Mouse (Mus musculus) NIH3T3 (cell line): ENCODE results near the gene Catsperd.
"Not testable (repeated sequence)": the region's sequence is repeated elsewhere in the genome, so short reads cannot be mapped to it uniquely, and the experiment has no call there.

Experiments used
- DNase-seq: peaks from one replicate; pipeline ENCODE4 v3.0.0-alpha.2; 2012; ENCODE audit warnings: low read depth

Gene Catsperd

DNA sequence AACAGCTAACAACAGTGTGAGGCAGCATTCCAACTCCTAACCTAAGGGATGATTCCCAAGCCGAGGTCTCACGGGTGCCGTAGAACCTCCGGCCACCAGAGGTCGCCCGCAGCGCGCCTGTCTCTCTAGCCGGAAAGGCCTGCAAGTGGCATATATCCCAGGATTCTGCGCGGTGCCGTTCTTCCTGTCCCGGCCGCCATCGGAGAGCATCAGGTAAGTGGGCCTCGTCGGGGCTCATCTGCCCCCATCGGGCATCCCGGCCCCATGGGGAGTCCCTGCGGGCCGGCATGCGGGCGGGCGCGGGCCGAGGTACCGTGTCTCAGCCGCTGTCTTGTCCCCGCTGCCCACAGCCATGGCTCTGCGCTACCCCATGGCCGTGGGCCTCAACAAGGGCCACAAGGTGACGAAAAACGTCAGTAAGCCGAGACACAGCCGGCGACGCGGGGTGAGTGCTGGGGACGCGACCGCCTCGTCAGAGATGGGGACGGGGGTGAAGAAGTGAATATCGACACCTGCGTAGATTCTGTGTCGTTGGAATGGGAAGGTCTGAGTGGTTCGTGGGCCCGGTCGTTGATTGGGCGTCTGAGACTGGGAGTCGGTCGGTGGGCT, 14.6 kb upstream of the Catsperd start, which contains the start of gene Rpl36:
Rpl36 (plus strand) TSS at position 181 of the 609 bp plus-strand sequence.
- peak; percentile 98 for DNase-seq

DNA sequence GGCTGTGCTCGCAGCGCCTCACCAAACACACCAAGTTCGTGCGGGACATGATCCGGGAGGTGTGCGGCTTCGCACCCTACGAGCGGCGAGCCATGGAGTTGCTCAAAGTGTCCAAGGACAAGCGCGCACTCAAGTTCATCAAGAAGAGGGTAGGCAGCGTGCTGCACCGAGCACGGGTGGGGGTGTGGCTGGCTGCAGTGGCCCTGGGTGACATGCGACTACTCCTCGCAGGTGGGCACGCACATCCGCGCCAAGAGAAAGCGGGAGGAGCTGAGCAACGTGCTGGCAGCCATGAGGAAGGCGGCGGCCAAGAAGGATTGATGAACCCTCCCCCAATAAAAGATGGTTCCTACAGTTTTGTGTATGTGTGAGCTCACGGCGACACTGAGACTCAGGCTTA, 14.1 kb upstream of the Catsperd start:
- peak; percentile 44 for DNase-seq

DNA sequence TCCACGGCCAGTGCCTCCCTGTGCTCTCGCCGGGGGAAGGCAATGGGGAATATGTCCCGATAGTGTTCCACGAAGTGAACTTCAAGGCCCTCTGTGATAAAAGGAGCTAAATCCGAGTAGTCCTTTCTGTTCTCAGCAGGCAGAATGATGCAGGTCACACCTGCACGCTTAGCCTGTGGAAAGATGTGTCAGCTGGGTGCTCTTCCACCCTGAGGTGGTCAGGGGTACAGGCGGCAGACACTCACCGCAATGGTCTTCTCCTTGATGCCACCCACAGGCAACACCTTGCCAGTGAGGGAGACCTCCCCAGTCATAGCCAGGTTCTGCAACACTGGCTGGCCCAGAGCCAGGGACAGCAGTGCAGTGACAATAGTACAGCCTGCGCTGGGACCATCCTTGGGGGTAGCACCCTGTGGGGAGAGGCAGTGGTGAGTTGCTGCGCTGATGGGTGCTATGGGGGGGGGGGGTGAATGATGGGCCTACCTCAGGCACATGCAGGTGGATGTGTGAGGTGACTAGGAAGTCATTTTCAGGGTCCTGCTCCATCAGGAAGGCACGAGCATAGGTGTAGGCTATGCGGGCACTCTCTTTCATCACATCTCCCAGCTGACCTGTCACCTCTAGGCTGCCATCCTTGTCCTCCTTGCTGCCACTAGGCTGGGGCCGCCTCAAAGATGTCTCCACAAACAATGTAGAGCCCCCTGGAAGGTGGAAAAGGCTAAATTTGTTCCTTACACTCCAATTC, 13.4 kb upstream of the Catsperd start:
- DNase-seq = peak; percentile 43

DNA sequence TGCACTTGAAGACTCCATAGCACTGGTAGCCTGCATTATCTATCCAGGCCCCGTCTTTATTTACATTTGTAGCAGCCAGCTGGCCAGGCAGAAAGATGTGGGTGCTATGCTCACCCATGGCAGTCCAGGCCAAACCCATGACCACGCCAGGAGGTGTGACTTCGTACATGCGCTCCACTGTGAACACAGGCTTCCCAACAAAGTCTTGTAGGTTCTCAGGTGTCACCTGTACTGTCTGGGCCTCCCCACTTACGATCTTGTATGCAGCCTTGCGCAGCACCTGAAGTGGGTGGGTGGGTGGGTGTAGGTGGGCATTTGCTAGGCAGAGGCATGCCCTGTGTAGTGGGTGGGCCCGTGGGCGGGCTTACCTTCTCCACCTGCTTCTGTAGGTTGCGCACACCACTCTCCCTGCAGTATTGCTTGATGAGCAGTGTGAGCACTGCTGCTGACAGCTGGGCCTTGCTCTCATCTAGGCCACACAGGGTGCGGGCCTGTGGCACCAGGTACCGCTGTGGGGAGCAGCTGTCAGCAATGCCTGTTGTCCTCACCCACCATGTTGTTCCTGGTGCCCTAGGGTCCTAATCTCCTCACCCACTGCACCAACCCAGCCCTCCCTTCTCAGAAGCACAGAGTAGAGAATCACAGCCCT, 12.7 kb upstream of the Catsperd start:
- no peak for DNase-seq

DNA sequence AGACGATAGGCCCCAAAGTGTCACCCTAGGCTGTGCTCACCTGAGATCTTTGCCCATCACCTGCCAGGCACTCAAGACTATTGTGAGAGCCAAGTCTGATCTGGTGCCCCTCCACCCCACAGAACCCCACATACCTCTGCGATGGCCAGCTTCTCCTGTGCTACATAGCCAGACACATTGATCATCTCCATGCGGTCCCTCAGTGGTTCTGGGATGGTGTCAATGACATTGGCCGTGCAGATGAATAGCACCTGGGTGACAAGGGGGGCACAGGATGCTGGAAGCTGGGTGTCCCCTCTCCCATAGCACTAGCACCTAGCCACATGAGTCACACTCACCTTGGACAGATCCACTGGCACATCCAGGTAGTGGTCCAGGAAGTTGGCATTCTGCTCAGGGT, 12.2 kb upstream of the Catsperd start:
- DNase-seq = no peak

DNA sequence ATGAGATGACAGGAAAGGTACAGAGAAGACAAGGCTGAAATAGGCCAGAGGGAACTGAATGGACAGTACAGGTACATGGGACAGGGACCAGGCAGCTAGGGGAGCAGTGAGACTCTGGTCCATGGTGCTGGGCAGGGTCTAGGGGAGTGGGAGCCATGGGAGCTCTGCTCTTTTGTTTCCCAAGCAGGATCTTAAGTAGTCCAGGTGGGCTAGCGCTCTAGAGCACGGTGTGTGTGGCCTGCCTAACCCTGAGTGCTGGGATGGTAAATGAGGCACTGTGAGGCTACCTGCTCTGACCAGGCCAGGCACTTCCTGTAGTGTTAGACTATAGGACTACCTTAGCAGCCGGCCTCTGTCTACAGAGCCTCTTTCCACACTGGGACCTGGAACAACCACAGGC, 11.2 kb upstream of the Catsperd start:
- no peak for DNase-seq

DNA sequence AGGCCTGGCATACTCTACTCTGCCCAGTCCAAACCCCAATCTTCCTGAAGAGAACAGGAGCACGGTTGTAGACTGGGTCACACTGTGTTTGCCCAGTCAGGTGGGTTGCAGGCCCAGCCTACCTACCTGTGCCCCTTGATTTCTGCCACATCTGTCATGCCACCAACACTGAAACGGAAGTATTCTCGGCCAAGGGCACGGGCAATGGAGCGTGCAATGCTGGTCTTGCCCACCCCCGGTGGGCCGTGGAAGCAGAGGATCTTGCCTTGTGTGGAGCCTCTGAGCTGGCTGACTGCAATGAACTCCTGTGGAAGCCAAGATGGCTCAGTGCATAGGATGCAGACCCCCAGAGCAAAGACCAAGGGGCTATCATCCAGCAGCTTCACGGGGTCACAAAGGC, 10.3 kb upstream of the Catsperd start:
- no peak for DNase-seq

DNA sequence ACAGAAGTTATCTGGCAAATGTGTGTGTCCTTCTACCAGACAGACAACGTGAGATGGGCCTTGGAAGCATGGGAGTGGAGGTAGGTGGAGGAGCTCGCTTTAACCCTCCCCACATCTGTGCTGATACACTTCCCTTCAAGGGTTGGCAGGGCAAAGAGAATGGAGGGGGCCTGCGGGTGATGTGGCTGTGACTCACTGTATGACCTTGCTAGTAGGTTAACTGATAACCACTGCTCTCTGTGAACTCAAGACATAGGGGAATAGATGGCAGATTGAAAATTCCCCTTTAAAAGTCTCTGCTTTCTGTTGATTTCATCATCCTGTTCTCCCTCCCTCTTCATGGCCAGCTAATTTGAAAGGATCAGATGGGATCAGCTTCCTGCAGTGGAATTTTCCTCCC, 2.4 kb upstream of the Catsperd start:
- DNase-seq = peak; percentile 35

DNA sequence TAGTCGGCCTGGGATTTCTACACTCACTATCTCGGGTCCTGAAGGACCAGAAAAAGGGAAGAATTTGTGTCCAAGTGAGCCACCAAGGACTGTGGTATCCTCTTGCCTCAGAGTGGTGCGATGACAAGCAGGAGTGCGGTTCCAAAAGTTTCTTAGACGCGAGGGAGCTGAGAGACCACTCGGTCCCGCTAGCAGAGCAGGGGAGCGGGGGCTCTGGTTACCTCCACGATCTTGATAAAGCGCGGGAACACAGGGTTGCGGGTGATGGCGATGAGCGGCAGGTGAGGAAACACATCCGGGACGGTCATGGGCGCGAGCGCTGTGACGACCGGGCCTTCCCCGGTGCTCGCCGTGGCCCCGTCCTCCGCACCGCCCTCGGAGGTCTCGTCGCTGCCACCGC, 1.7 kb upstream of the Catsperd start:
- peak; percentile 19 for DNase-seq

DNA sequence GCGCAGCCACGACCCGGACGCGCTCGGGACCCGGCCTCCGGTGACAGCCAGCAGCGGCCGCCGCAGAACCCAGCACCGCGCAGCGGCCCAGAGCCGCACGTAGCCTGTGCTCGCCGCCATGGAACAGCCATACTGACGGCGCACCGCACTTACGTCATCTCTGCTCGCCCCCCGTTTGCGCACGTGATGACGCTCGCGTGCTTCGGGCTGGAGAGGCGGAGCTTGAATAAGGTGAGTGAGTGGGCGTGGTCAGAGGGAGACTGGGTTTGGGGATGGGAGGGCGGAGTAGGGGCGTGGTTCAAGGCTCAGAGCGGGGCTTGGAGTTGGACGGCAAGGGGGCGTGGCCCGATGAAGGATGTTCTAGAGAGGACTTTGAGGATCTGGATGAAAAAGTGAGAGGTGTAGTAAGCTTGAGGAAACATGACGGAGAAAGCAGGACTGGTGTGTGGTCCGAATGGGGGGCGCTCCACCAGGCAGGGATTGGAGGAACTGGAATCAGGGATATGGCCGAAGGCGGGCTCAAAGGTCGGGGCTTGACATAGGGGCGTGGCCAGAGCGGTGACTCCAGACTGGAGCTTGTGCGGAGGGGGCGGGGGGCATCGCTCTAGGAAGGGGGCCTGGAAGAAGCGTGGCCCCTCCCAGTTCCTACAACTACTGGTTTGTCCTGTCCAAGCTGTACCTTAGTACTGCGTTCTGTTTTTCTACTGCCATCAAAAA, 1.0 kb upstream of the Catsperd start, which contains the start of gene Lonp1:
Lonp1 (minus strand) TSS at position 134 of the 717 bp plus-strand sequence.
- DNase-seq = peak; percentile 99

DNA sequence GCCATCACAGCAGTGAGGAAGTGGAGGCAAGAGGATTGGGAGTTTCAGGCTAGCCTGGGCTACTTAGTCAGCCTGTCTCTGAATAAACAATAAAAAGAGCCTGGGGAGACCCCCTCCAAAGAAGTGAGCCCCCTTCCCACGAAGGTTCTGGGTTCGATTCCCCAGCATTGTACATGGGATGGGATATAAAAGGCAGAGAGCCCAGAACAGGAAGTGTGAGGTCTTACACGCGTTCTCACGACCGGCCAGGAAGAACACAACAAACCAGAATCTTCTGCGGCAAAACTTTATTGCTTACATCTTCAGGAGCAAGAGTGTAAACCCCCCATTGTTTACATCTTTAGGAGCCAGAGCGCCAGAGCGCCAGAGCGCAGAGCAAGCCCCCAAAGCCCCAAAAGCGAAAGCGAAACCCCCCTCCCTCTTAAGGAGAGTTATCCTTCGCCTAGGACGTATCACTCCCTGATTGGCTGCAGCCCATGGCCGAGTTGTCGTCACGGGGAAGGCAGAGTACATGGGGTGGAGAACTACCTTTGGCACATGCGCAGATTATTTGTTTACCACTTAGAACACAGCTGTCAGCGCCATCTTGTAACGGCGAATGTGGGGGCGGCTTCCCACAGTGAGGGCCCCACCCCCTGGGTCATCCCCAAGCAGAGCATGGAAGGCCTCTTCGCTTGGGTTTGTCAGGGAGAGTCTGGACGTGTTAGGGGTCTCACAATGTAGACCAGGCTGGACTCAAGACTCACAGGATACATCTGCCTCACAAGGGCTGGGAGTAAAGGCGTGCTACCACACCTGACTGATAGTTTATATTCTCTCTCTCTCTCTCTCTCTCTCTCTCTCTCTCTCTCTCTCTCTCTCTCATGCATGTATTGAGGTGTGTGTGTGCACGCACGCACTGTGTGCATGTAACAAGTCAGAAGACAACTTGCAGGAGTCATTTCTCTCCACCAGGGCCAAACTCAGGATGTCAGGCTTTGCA, 2.1 kb downstream of the Catsperd start:
- not testable (repeated sequence) for DNase-seq

DNA sequence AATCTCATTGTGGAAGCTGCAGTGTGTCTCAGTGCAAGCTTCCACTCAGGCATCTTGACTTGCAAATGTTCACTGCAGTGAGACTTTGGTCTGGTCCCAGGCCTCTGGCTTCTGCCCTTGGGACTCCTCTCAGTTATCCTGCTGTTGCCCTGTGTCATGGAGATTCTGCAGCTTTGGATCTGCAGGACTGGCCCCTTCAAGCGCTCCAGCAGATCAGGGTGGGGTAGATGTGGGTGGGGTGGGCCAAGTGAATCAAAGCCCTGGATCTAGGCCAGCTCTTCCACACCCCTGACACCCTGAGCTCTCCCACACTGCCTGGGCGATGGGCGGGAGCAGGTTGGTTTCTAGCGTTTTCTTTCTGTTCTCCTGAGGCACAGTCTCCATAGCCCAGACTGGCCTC, 3.9 kb downstream of the Catsperd start:
- no peak for DNase-seq

DNA sequence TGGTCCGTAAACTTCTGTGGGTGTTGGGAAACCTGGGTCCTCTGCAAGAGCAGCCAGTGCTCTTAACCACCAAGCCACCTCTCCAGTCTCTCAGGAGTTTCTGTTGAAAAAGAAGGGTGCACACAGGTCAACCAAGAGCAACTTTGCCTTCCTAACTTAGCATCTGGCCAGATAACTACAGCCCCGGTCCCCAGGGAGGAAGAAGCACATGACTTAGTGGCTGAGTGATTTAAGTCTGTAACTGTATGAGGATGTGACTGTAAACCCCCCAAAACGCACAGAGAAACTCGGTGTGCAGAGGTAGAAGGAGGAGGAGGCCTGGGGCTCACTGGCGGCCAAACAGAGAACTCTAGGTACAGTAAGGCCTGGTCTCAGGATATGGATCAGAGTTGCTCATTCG, 6.1 kb downstream of the Catsperd start:
- no peak for DNase-seq

DNA sequence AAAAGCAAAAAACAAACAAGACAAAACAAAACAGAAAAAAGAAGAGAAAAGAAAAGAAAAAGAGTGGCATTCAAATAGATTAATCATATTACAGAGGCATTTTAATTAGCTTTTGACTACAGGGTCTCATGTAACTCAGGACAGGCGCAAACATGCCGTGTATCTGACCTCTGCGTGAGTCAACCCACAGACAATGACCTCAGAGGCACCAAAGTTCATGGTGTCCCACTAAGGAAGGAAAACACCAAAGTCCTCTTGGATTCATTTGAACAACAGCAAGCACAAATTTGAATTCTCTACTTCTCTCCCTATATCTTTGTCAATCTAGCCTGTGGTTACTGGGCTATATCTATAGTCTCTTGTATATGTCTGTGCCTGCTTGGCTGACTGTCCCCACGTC, 15.3 kb downstream of the Catsperd start:
- DNase-seq = no peak

DNA sequence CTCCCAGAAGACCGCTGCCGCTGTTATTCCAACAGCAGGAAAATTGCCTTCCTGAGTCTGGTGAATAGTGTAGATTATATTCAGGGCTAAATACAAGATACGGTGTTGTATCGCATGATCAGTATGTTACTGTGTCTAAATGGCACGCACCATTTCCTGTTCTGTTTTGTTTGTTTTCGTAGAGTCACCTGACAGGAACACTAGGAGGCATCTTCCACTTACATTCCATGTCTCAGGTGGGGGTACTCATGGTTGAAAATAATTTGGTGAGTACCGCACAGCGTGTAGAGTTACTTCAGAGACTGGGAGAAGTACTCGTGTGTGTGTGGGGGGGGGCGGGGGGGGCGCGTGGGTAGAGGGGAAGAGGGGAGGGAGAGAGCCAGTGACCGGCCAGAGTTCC, 19.6 kb downstream of the Catsperd start:
- no peak for DNase-seq

DNA sequence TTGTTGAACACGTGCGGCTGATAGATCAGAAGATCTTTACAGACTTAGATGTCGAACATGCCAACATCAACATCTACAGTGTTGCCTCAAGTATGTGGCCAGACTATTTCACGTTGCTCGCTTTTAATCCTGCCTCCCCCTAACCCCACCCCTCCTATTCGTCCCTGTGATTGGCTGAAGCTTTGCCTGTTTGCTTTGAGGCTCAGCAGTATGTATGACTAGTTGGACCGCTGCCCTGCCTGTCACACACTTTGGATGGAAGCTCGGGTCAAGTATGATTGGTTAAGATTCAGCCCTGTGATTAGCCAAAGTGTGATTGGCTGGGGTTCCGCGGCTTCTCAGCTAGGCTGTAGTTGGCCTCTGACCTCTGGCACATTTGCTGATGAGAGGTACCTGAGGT, 23.9 kb downstream of the Catsperd start:
- DNase-seq = peak; percentile 66

DNA sequence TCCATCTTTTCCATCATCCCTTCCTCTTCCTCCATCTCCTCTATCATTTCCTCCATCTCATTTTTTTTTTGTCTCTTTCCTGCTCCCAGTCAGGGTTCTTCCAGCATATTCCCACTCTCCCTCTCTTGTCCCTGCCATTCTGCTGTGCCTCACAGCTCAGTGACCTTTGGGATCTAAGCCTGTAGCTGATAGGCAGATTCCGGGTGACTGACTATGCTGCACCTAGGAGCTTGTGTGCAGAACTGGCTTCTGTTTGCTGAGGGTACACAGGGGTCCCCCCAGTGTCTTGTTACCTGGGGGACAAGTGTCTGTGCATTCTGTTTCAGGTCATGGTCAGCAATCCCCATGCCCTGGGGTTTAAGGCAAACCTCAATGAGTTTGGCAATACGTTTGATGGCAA, 26.8 kb downstream of the Catsperd start:
- DNase-seq = no peak

DNA sequence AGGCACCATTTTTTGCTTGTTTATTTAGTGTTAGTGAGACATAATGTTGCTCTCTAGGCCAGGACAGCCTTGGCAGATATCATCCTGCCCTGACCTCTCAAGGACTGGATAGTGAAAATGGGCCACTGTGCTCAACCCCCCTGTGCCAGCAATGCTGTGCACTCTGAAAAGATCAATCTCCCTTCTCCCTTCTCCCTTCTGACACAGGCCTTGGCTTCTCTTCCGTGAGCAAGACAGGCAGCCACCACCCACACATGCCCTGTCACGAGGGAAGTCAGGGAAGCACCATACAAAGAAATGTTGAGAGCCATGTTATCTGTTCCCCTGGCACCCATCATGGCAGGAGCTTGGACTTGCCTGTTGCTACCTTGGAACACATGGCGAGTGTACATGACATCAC, 27.4 kb downstream of the Catsperd start:
- no peak for DNase-seq

DNA sequence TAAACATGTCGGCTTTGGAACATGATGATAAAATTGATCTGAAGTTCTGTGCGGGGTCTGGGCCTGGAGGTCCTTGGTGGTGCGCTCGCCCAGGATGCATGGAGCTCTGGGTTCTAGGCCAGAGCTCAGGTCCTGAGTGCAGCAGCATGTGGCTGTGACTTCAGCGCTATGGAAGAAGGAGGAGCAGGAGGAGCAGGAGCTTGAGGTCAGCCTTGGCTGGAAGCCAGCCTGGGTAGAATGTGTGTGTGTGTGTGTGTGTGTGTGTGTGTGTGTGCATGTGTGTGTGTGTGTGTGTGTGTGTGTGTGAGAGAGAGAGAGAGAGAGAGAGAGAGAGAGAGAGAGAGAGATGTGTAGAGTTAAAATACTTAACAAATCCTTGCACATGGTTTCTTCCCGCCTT, 28.2 kb downstream of the Catsperd start:
- peak; percentile 45 for DNase-seq

DNA sequence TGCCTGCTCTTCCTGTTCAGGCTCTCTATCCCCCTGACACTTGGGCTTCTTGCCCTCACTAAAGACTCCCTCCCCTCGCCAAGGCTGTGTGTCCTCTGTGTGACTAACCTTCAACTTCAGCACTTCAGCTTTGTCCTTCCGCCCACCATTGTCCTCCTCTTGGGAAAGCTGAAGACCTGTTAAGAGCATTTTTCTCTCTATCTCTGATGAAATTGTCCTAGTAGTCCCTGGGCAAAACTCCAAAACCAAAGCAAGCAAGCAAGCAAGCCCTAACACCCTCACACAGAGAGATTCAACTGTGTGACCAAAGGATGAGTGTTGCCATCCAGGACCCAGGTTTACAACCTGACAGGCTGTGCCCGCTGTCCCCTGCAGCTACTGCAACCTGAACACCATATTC, 35.7 kb downstream of the Catsperd start:
- no peak for DNase-seq

DNA sequence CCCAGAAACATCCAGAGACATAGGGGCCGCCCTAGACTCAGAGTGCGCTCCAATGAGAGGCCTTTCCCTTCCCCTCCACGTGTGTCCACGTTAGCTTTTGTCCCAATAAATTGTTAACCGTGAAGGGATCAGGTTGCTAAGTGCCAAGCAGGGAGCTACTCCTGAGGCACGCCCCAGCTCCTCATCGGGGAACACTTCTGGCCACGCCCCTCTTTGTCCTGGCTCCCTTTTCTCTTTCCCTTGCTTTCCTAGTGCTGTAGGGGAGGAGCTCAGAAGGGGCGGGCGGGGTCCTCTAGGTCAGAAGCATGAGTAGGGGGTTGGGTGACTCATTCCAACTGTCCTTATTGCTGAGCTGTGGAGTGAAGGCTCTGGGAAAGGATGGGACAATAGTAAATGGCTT, 36.4 kb downstream of the Catsperd start:
- peak; percentile 11 for DNase-seq
